Comparison of ENCODE assay signal across 9 mouse cellular contexts in genomic region chr10:7117785-7118184, GRCm38 (mm10).
DNase-seq lines count a peak whose midpoint lies in the region; ATAC-seq and TF ChIP-seq lines count a peak whose summit lies in the region.
"Had no signal": no experiment of that assay in that cellular context is flagged by ENCODE, and none has a peak within 500 bp of the region (broad histone marks: within the 10 kb centered on the region; RNA-seq: fewer than 3 reads in every experiment).

No protein-coding gene starts in this region.

- no peaks in the 10 kb centered on the region for H3K9me3 ChIP-seq in heart, embryonic 12.5 days (replicated peaks)
- no peaks in the 10 kb centered on the region for H3K9me3 ChIP-seq in E14TG2a.4 (ENCODE audit: low read length)
- no peaks in the 10 kb centered on the region for H3K9me3 ChIP-seq in limb, embryonic 10.5 days (replicated peaks)
- no peaks in the 10 kb centered on the region for H3K9me3 ChIP-seq in forebrain, embryonic 14.5 days (replicated peaks; ENCODE audit: control insufficient read depth, low read length)
- H3K9me3 ChIP-seq: midbrain, embryonic 12.5 days had no signal

- no peak for DNase-seq in heart, postnatal 36 days
- peak; percentile 55 for DNase-seq in embryo, embryonic 10.5 days (ENCODE audit: low spot score)
- DNase-seq in limb, embryonic 10.5 days (ENCODE audit: low spot score), result peak; percentile 59
- no peak for DNase-seq in forebrain, embryonic 14.5 days (ENCODE audit: low spot score)
- DNase-seq in adrenal gland, postnatal 10 days, result no peak
- DNase-seq in adrenal gland, postnatal 14 days, result no peak

- peaks cover 14% of the 10 kb centered on the region for H3K4me1 ChIP-seq in heart, embryonic 12.5 days (replicated peaks)
- peaks cover 8% of the 10 kb centered on the region for H3K4me1 ChIP-seq in E14TG2a.4 (replicated peaks; ENCODE audit: low read depth, low read length)
- peaks cover 12% of the 10 kb centered on the region for H3K4me1 ChIP-seq in limb, embryonic 10.5 days
- H3K4me1 ChIP-seq in forebrain, embryonic 14.5 days (ENCODE audit: control insufficient read depth, insufficient read depth, low read length), result no peaks in the 10 kb centered on the region
- H3K4me1 ChIP-seq: midbrain, embryonic 12.5 days had no signal

- H3K27ac ChIP-seq in heart, embryonic 12.5 days (ENCODE audit: poor library complexity, severe bottlenecking), result peak overlapping the region; percentile 81
- no peak overlapping the region for H3K27ac ChIP-seq in limb, embryonic 10.5 days
- H3K27ac ChIP-seq in forebrain, embryonic 14.5 days (ENCODE audit: low read depth, low read length), result no peak overlapping the region
- H3K27ac ChIP-seq: midbrain, embryonic 12.5 days had no signal

- H3K36me3 ChIP-seq in heart, embryonic 12.5 days, result peaks cover 22% of the 10 kb centered on the region
- peaks cover 14% of the 10 kb centered on the region for H3K36me3 ChIP-seq in E14TG2a.4 (ENCODE audit: insufficient read depth, low read length)
- H3K36me3 ChIP-seq in limb, embryonic 10.5 days, result peaks cover 21% of the 10 kb centered on the region
- no peaks in the 10 kb centered on the region; the same call in 1 of the 2 replicates for H3K36me3 ChIP-seq in forebrain, embryonic 14.5 days (ENCODE audit: control insufficient read depth, insufficient read depth, low read length)

- ATAC-seq in heart, embryonic 12.5 days (ENCODE audit: insufficient number of reproducible peaks, low FRiP score), result peak; percentile 39; the same call in 1 of the 2 replicates
- no peak for ATAC-seq in forebrain, embryonic 14.5 days

- WGBS in heart, embryonic 12.5 days, result 46% methylated on average over 7 of the region's 7 CpGs
- WGBS in limb, embryonic 10.5 days, result 51% methylated on average over 7 of the region's 7 CpGs
- WGBS in forebrain, embryonic 14.5 days, result 88% methylated on average over 7 of the region's 7 CpGs

- TF ChIP-seq CTCF in E14TG2a.4 (conservative IDR thresholded peaks at IDR 0.05; ENCODE audit: low read length), result no peak

- H3K27me3 ChIP-seq in heart, embryonic 12.5 days (replicated peaks), result no peaks in the 10 kb centered on the region
- H3K27me3 ChIP-seq in E14TG2a.4 (ENCODE audit: insufficient read depth, low read length), result no peaks in the 10 kb centered on the region
- H3K27me3 ChIP-seq in limb, embryonic 10.5 days (ENCODE audit: low read depth, poor library complexity, severe bottlenecking), result no peaks in the 10 kb centered on the region
- H3K27me3 ChIP-seq in forebrain, embryonic 14.5 days (replicated peaks; ENCODE audit: control insufficient read depth, insufficient read depth, low read length), result no peaks in the 10 kb centered on the region
- H3K27me3 ChIP-seq: midbrain, embryonic 12.5 days had no signal

- H3K4me3 ChIP-seq in heart, embryonic 12.5 days, result no peak overlapping the region
- peak overlapping the region; percentile 43 for H3K4me3 ChIP-seq in E14TG2a.4 (replicated peaks; ENCODE audit: low read length)
- no peak overlapping the region for H3K4me3 ChIP-seq in limb, embryonic 10.5 days
- H3K4me3 ChIP-seq in forebrain, embryonic 14.5 days (ENCODE audit: low read depth, low read length), result no peak overlapping the region
- H3K4me3 ChIP-seq: midbrain, embryonic 12.5 days had no signal

- intact Hi-C loops in heart, postnatal 36 days (cut with DNase I), result loop anchor here (2.0 kb wide), 2 partner anchors 25 to 93 kb away; no protein-coding TSS in a partner anchor

- no peak overlapping the region for H3K9ac ChIP-seq in heart, embryonic 12.5 days
- H3K9ac ChIP-seq in forebrain, embryonic 14.5 days (ENCODE audit: low read length), result no peak overlapping the region
- H3K9ac ChIP-seq: midbrain, embryonic 12.5 days had no signal

- no peak overlapping the region for H3K4me2 ChIP-seq in heart, embryonic 12.5 days
- H3K4me2 ChIP-seq in forebrain, embryonic 14.5 days (ENCODE audit: low read length), result no peak overlapping the region
- H3K4me2 ChIP-seq: midbrain, embryonic 12.5 days had no signal

Comparison
In these comparisons a context has a peak if more than half of its experiments do, and no peak if none do; other contexts are left out.
1. DNase-seq: peak in embryo, embryonic 10.5 days (single experiment) and limb, embryonic 10.5 days (single experiment); none in heart, postnatal 36 days (0 of 2), forebrain, embryonic 14.5 days (single experiment), adrenal gland, postnatal 10 days (single experiment) and adrenal gland, postnatal 14 days (single experiment).